ENCODE assay signal across 8 mouse cellular contexts in genomic region chr9:86464151-86465105, GRCm38 (mm10). TPM values are rescaled to one million over a fixed set of nuclear protein-coding genes. Genes with fewer than 3 reads are reported as not detected.
A peak's percentile ranks its signal among the peaks of the same experiment; 100 is the strongest.
DNase-seq lines count a peak whose midpoint lies in the region; ATAC-seq lines count a peak whose summit lies in the region.

Ube2cbp (minus strand) TSS chr9:86464950.

- peak within 1 kb of the TSS; percentile 81 for H3K9ac ChIP-seq in intestine, embryonic 14.5 days (ENCODE audit: low read length)

- no peaks in the 10 kb centered on the region for H3K9me3 ChIP-seq in intestine, embryonic 14.5 days (ENCODE audit: control insufficient read depth, low read length)

- no peaks in the 10 kb centered on the region for H3K27me3 ChIP-seq in intestine, embryonic 14.5 days (replicated peaks; ENCODE audit: control insufficient read depth, insufficient read depth, low read length)

- H3K4me2 ChIP-seq in intestine, embryonic 14.5 days (ENCODE audit: low read length) = peak within 1 kb of the TSS; percentile 53

- peak within 1 kb of the TSS; percentile 62 for H3K27ac ChIP-seq in intestine, embryonic 14.5 days (ENCODE audit: low read depth)

- 1% methylated on average over 70 of the region's 70 CpGs for WGBS in intestine, embryonic 14.5 days

- intact Hi-C loops in gastrocnemius, postnatal 14 days (cut with DNase I; ENCODE audit: low total_unique reads) = loop anchor here (5.0 kb wide), 1 partner anchor 113 kb away; no protein-coding TSS in a partner anchor
- intact Hi-C loops in left cerebral cortex, postnatal 10 days (cut with DNase I) = no loop called here

- H3K4me1 ChIP-seq in intestine, embryonic 14.5 days (replicated peaks; ENCODE audit: control insufficient read depth, insufficient read depth, low read length) = peaks cover 7% of the 10 kb centered on the region; the same call in 1 of the 2 replicates

- no peaks in the 10 kb centered on the region for H3K36me3 ChIP-seq in intestine, embryonic 14.5 days (ENCODE audit: control insufficient read depth, insufficient read depth, low read length)

- peak; percentile 90 for DNase-seq in adrenal gland, adult 18-20 months (ENCODE audit: low spot score in 2 of 2)
- peak; percentile 86 for DNase-seq in embryo, embryonic 10.5 days (ENCODE audit: low spot score)
- peak; percentile 81 for DNase-seq in gastrocnemius, postnatal 14 days
- DNase-seq in intestine, embryonic 14.5 days (ENCODE audit: low spot score) = peak; percentile 95
- DNase-seq in left cerebral cortex, postnatal 10 days (ENCODE audit: extremely low spot score in 1 of 2, low spot score in 2 of 2) = peak; percentile 79 to 91
- DNase-seq in right cerebral cortex, postnatal 10 days (ENCODE audit: low spot score in 2 of 2) = peak; percentile 89
- DNase-seq in urinary bladder, postnatal 14 days (ENCODE audit: low spot score) = peak; percentile 84

- peak within 1 kb of the TSS; percentile 70 for H3K4me3 ChIP-seq in intestine, embryonic 14.5 days (ENCODE audit: low read depth, low read length)

- peak; percentile 87 for ATAC-seq in intestine, embryonic 14.5 days (replicated peaks; ENCODE audit: low FRiP score, low TSS enrichment, low read depth)
- ATAC-seq in megakaryocyte progenitor cell, adult 5-6 weeks (replicated peaks; ENCODE audit: poor library complexity) = peak; percentile 81

RNA-seq across cellular contexts. Expression of gene Ube2cbp, which starts in this region (rescaled TPM):
- 1 to 10 TPM; 1.2 to 1.9 TPM for total RNA-seq in adrenal gland, adult 18-20 months (2021)
- total RNA-seq in gastrocnemius, postnatal 14 days (2021) = 1 to 10 TPM; 2.5 to 4.4 TPM
- polyA plus RNA-seq in intestine, embryonic 14.5 days (2014; fragmentation: Nextera tagmentation; extraction: Ambion mirVana) = 5.6 and 7.1 TPM in 2 replicates
- total RNA-seq in left cerebral cortex, postnatal 10 days (2021) = 1 to 10 TPM; 4.4 to 5.9 TPM
- total RNA-seq in megakaryocyte progenitor cell, adult 5-6 weeks (2015) = 3.9 and 5.2 TPM in 2 replicates
- 2.9 and 4.0 TPM in 2 replicates for total RNA-seq in megakaryocyte progenitor cell, adult 5-6 weeks (2017)

Comparison
In these comparisons a context has a peak if more than half of its experiments do, and no peak if none do; other contexts are left out.
1. Peak in every context shown above with its lines: DNase-seq, ATAC-seq, H3K4me3 ChIP-seq and H3K27ac ChIP-seq.